Mouse (Mus musculus) liver, embryonic 14.5 days (tissue): Measurements from ENCODE around the gene Shprh.

Experiments used
- CTCF ChIP-seq: IDR thresholded peaks from 2 replicates; pipeline ENCODE4 v1.5.1; 2016; ENCODE audit warnings: antibody characterized with exemption, low read depth, control low read depth
- EP300 ChIP-seq: IDR thresholded peaks from 2 replicates; pipeline ENCODE4 v1.6.1; 2016; ENCODE audit warnings: antibody characterized with exemption, low read depth

- TF ChIP-seq CTCF (no peak), EP300 (no peak)
Observed at GRCm38 (mm10) chr10:11208670-11209069, 59.4 kb downstream of the Shprh start.
